Mouse (Mus musculus) embryonic fibroblast, embryonic 13.5 days (primary cell): ENCODE measurements at regions not wholly inside any gene's neighbourhood (a gene's known extent, or its start where the extent isn't known, plus 50 kb on each side); places are given as distances from the start of the nearest gene placed in this dataset.

Experiments
- CTCF ChIP-seq: IDR thresholded peaks from 2 replicates; pipeline ENCODE4 v1.5.1; 2011; ENCODE audit warnings: mild to moderate bottlenecking, control low read depth, low read length, moderate library complexity, borderline replicate concordance; ENCODE audit not compliant: insufficient read depth
- POLR2A ChIP-seq: IDR thresholded peaks from 2 replicates; pipeline ENCODE4 v1.6.1; 2011; ENCODE audit warnings: low read depth, mild to moderate bottlenecking, control low read depth, low read length, moderate library complexity

DNA sequence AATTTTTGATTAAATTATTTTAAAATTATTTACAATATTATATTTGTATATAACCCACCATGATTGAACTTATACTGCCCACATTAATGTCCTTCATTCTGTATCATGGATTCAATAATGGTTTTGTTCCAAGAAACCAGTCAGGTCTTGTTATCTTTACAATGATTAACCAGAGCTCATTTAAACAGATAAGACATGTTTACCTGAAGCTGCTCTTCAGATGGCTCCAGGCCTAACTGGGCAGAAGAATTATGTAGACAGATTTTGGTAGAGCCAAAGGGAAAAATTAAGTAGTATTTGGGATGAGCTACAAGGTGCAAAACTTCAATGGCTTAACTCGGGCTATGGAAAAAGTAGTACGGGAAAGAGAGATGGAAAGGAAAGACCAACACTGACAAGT lies 97.7 kb upstream of the Kcnj16 start:
- TF ChIP-seq CTCF = no peak
- TF ChIP-seq POLR2A = no peak
